Mouse (Mus musculus): ENCODE results near the gene Stat5a. TPM values are rescaled to one million over a fixed set of nuclear protein-coding genes. Genes with fewer than 3 reads are reported as not detected.

Gene Stat5a
- total RNA-seq, 2 experiments from 2014 or later: 4.4 to 5.1 TPM

GRCm38 (mm10) chr11:100894146-100894918 lies 35.2 kb downstream of the Stat5a start:
- peak in 1 of 2 experiments; percentile 26 for DNase-seq (ENCODE audit: low spot score in 2 of 2)

- no peak for DNase-seq (ENCODE audit: low spot score in 2 of 2)
These were observed 36.9 kb downstream of the Stat5a start for GRCm38 (mm10) chr11:100896078-100896477.

GRCm38 (mm10) chr11:100897294-100898231 lies 38.4 kb downstream of the Stat5a start:
- peak; percentile 57 to 75 for DNase-seq (ENCODE audit: low spot score in 2 of 2)

- DNase-seq (ENCODE audit: low spot score in 2 of 2): no peak
These were observed 39.5 kb downstream of the Stat5a start for GRCm38 (mm10) chr11:100898441-100899199.

GRCm38 (mm10) chr11:100904580-100905351 lies 45.6 kb downstream of the Stat5a start:
- DNase-seq (ENCODE audit: low spot score in 2 of 2): no peak

GRCm38 (mm10) chr11:100905929-100906328 lies 46.8 kb downstream of the Stat5a start:
- no peak for DNase-seq (ENCODE audit: low spot score in 2 of 2)

- DNase-seq (ENCODE audit: low spot score in 2 of 2): no peak
These were observed 47.7 kb downstream of the Stat5a start for GRCm38 (mm10) chr11:100906885-100907284.

GRCm38 (mm10) chr11:100908112-100908511 lies 49.0 kb downstream of the Stat5a start:
- no peak for DNase-seq (ENCODE audit: low spot score in 2 of 2)

GRCm38 (mm10) chr11:100908567-100908966 lies 49.4 kb downstream of the Stat5a start:
- no peak for DNase-seq (ENCODE audit: low spot score in 2 of 2)

GRCm38 (mm10) chr11:100912401-100913155 lies 53.4 kb downstream of the Stat5a start:
- no peak for DNase-seq (ENCODE audit: low spot score in 2 of 2)

GRCm38 (mm10) chr11:100914415-100914814 lies 55.3 kb downstream of the Stat5a start:
- DNase-seq (ENCODE audit: low spot score in 2 of 2): no peak

- no peak for DNase-seq (ENCODE audit: low spot score in 2 of 2)
These were observed 55.9 kb downstream of the Stat5a start for GRCm38 (mm10) chr11:100915063-100915462.

- DNase-seq (ENCODE audit: low spot score in 2 of 2): no peak
These were observed 57.4 kb downstream of the Stat5a start for GRCm38 (mm10) chr11:100916432-100916971.

- DNase-seq (ENCODE audit: low spot score in 2 of 2): no peak
These were observed 58.9 kb downstream of the Stat5a start for GRCm38 (mm10) chr11:100918007-100918406.

GRCm38 (mm10) chr11:100920887-100921624 lies 61.9 kb downstream of the Stat5a start:
- DNase-seq (ENCODE audit: low spot score in 2 of 2): no peak

- DNase-seq (ENCODE audit: low spot score in 2 of 2): no peak
These were observed 65.3 kb downstream of the Stat5a start for GRCm38 (mm10) chr11:100924386-100924919.

GRCm38 (mm10) chr11:100927386-100927785 lies 68.2 kb downstream of the Stat5a start:
- no peak for DNase-seq (ENCODE audit: low spot score in 2 of 2)

- DNase-seq (ENCODE audit: low spot score in 2 of 2): no peak
These were observed 71.5 kb downstream of the Stat5a start for GRCm38 (mm10) chr11:100930611-100931010.
